Mouse (Mus musculus) adrenal gland, postnatal 14 days (tissue): ENCODE measurements around the gene Abca3. TPM values are rescaled to one million over a fixed set of nuclear protein-coding genes. Genes with fewer than 3 reads are reported as not detected.
"Not testable (repeated sequence)": the region's sequence is repeated elsewhere in the genome, so short reads cannot be mapped to it uniquely, and the experiment has no call there.

Experiments used
- DNase-seq: peaks from one replicate; pipeline ENCODE4 v3.0.0; 2021; ENCODE audit warnings: mixed read lengths
- total RNA-seq: library from RNA; stranded (reverse); gene quantifications from 2 replicates; pipeline ENCODE4 v1.2.3, GENCODE M21; 2021

Abca3 gene
- total RNA-seq, 1 experiment from 2014 or later = 25.2 TPM

DNA sequence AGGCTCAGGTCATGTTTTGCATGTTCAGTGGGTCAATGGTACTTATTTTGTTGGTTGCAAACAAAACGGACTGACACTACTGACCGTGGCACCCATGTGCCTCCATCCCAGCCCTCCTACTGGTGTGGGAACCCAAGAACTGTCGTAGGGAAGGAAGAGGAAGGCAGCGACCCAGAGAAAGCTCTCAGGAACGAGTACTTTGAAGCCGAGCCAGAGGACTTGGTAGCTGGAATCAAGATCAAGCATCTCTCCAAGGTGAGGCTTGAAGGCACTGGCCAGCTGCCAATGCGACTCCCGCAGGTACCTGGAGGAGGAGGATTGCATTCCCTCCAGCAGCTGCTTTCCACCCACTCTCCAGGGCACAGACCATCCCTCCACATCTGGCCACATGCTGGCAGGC, 32.0 kb downstream of the Abca3 start:
- no peak for DNase-seq

GRCm38 (mm10) chr17:24388711-24389110, 37.0 kb downstream of the Abca3 start:
- DNase-seq = no peak

GRCm38 (mm10) chr17:24389865-24390264, 38.1 kb downstream of the Abca3 start:
- peak; percentile 81 for DNase-seq

DNA sequence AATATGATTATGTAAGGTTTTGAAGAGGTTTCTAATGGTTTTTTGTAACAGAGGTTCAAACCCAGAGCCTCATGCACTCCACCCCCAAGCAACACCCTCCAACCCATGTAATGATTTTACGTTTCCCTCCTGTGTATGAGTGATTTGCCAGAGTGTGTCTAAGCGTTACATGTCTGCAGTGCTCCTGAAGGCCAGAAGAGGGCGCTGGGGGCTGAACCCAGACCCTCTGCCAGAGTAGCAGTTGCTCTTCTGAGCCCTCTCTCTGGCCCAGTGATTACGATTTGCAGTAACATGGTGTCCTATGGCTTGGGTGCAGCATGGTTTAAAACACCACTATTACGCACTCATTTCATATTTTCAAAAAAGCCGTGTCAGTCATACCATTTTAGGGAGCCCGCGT, 39.4 kb downstream of the Abca3 start:
- peak; percentile 66 for DNase-seq

GRCm38 (mm10) chr17:24393527-24393926, 41.8 kb downstream of the Abca3 start:
- DNase-seq = no peak

GRCm38 (mm10) chr17:24394456-24394855, 42.7 kb downstream of the Abca3 start:
- peak; percentile 70 for DNase-seq

GRCm38 (mm10) chr17:24402371-24402770, 50.6 kb downstream of the Abca3 start:
- peak; percentile 87 for DNase-seq

GRCm38 (mm10) chr17:24407116-24407803, 55.5 kb downstream of the Abca3 start:
- no peak for DNase-seq

GRCm38 (mm10) chr17:24413557-24414211, 61.9 kb downstream of the Abca3 start:
- DNase-seq = peak; percentile 26

DNA sequence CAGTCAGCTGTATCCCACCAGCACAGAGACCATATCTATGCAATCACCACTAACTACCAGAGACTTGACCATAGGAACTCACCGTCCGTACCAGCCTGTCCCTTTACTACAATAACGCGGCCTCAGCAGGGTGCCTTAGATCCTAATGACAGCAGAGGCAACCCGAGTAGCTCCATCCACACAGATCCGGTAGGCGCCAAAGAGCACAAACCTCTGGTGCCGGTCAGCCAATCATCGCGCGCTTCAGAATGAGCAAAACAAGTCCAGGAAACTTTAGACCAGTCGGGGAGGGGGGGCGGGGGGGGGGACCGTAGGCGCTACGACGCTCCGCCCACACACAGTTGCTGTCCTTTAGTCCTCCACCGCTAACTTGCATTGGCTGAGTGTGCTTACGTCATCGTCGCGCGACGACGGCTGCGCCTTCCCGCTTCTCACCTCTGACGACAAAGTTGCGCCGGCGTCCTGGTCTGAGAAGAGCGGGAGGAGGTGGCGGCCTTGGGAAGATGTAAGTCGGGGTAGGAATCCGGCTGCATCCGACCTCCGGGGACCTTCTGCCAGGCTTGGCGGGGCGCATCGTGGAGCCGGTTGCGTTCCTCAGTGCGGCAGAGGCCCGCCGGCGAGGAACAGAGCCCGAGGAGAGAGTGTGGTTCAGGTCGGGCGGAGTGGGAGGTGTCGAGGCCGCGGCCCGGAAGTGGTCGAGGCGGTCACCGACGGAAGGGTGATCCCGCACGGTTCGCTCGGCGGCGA, 62.7 kb downstream of the Abca3 start, which contains the start of gene Rnps1:
Rnps1 (plus strand) TSS at position 336 of the 747 bp plus-strand sequence.
- DNase-seq = peak; percentile 96

GRCm38 (mm10) chr17:24415011-24415410, 63.3 kb downstream of the Abca3 start:
- DNase-seq = no peak

- DNase-seq = no peak
Observed at GRCm38 (mm10) chr17:24416051-24416652, 64.4 kb downstream of the Abca3 start.

- DNase-seq = no peak
Observed at GRCm38 (mm10) chr17:24423114-24423513, 71.4 kb downstream of the Abca3 start.

- no peak for DNase-seq
Observed at GRCm38 (mm10) chr17:24424489-24424888, 72.7 kb downstream of the Abca3 start.

DNA sequence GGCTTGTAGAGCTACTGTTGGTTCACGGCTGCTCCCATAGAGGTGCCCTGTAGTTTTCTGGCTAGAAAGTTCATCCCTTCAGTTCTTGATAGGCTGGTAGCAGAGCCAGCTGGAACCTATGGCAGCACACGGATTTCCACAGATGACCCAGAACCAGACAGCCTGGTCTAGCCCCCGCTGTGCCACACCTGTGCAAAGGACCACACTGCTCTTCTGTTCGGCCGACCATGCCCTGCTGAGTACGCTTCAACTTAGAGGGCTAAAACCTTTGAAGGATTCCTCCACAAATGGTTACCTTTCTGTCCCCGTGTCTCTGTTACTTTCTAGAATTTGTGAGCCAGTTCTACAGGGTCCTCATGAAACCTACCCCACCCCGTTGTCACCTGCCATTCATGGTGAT, 73.6 kb downstream of the Abca3 start:
- not testable (repeated sequence) for DNase-seq

DNA sequence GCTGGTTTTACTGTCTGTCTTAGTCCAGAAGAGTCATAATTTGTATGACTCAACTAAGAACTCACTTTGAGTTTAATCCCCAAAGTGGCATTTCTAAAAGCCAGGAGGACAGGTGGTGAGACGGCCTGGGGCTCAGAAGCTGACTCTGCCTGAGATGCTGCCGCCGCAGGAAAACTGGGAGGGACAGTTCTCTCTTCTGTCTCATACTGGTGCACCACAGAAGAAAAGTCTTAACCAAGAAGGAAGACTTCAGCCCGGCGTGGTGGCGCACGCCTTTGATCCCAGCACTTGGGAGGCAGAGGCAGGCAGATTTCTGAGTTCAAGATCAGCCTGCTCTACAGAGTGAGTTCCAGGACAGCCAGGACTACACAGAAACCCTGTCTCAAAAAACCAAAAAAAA, 74.2 kb downstream of the Abca3 start:
- DNase-seq = no peak

DNA sequence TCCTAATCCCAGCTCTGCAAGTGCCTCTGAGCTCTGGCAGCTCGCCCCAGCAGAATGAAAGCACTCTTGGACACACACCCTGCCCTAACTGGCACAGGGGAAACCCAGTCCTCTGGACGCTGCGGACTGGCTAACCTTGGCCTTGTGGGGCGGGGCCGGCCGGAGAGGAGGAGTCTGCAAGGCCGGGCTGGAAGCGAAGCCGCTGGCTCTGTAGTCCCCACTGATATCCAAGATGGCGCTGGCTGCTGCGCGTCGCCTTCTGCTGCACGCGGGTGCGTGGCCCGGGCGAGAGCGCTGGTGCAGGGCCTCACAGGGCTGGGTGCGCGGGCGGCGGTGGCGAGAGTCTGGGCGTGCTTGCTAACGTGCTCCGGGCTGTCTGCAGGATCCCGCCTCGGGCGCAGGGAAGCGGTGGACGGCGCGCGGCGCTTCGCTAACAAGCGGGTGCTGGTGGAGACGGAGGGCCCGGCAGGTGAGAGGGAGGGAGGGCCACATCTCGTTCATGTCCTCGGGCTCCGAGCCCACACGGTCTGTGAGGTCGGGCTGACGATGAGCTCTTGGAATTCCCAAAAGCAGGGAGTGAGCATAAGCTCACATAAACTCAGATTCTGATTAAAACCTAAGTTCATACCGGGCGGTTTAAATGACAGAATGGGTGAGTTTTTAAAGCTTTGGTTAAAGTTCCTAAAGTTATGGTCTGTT, 74.9 kb downstream of the Abca3 start, which contains the start of gene Eci1:
Eci1 (plus strand) TSS at position 171 of the 699 bp plus-strand sequence.
- peak; percentile 99 for DNase-seq

DNA sequence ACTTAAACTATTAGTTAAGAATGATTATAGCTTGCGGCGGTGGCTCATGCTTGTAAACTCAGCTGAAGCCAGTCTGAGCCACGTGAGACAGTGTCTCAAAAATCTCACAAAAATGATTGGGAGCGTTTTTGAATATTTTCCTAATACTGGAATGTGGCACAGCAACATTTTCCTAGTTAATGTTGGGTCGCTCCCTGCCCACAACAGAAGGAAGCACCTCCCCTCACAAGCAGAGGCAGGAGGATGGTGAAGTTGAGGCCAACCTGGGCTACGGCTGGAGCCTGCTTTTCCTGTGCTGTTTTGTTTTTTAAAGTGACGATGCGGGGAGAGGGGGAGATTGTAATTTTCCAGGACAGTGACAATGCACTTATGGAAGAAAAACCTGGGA, 75.4 kb downstream of the Abca3 start:
- peak; percentile 42 for DNase-seq

- peak; percentile 69 for DNase-seq
Observed at GRCm38 (mm10) chr17:24429201-24429983, 77.6 kb downstream of the Abca3 start.

GRCm38 (mm10) chr17:24437016-24437415, 85.3 kb downstream of the Abca3 start:
- no peak for DNase-seq

DNA sequence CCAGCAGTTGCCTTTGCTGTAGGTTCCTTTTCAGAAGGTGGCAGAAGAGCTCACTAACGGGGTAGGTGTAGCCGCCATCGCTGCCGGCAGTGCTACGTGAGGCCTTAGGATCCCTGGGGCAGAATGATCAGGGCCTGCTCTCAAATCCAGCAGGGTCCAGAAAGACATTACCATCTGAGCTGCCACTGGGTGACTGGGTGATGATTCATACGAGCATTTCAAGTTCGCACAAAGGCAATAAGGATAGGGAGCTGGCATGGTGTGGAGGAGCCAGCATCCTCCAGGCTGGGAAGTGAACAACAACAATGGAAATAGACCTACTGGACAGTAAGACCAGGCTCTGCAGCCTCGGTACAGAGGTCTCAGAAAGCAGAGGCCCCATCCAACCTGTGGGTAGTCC, 88.6 kb downstream of the Abca3 start:
- peak; percentile 27 for DNase-seq
